Mouse (Mus musculus) liver, adult (tissue): ENCODE data around the gene Tns1.

Experiments used
- GATA4 ChIP-seq: IDR thresholded peaks from 2 replicates; pipeline ENCODE4 v1.6.1; 2014; ENCODE audit warnings: mild to moderate bottlenecking, low read length; ENCODE audit not compliant: insufficient replicate concordance

Tns1 gene

GRCm38 (mm10) chr1:73993901-73994426, 130.3 kb downstream of the Tns1 start:
- TF ChIP-seq GATA4, result no peak

DNA sequence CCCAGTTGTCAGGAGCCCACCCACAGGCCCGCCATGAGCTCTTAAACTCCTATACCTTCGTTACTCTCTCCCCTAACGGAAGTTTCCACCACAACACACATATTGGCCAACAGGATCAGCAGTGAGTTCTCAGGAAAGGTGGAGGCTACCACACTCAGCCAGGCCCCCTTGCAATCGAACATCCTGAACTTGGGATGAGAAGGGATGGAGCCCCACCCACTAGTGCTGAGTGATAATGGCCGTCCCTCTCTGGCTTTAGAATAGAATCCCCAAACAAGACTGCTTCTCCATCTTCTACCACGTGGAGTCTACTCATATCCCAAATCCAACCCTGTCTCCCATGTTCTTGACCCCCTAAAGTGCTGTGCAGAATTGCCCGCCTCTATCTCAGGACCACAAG, 131.0 kb downstream of the Tns1 start:
- no peak for TF ChIP-seq GATA4

GRCm38 (mm10) chr1:73992201-73992938, 131.9 kb downstream of the Tns1 start:
- no peak for TF ChIP-seq GATA4

GRCm38 (mm10) chr1:73991226-73991625, 133.0 kb downstream of the Tns1 start:
- TF ChIP-seq GATA4, result no peak

DNA sequence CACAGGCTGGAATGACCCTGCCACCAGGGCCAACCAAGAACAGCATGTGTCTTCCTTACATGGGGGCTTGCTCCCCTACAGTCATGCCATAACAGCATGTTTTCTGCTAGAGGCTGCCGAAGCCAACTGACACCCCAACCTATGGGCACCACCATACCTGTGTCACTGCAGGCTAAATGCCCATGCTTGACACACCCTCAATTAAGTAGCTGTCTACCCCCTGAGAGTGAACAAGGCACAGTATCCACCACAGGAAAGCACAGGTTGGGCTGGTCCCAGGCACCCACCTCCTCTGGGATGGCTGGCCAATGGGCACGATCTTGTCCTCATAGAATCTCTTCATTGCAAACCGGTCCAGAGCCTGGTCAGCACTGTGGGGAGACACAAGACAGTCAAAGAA, 134.2 kb downstream of the Tns1 start:
- no peak for TF ChIP-seq GATA4

GRCm38 (mm10) chr1:73987705-73988201, 136.5 kb downstream of the Tns1 start:
- peak; percentile 60; the same call in 1 of the 2 replicates for TF ChIP-seq GATA4

DNA sequence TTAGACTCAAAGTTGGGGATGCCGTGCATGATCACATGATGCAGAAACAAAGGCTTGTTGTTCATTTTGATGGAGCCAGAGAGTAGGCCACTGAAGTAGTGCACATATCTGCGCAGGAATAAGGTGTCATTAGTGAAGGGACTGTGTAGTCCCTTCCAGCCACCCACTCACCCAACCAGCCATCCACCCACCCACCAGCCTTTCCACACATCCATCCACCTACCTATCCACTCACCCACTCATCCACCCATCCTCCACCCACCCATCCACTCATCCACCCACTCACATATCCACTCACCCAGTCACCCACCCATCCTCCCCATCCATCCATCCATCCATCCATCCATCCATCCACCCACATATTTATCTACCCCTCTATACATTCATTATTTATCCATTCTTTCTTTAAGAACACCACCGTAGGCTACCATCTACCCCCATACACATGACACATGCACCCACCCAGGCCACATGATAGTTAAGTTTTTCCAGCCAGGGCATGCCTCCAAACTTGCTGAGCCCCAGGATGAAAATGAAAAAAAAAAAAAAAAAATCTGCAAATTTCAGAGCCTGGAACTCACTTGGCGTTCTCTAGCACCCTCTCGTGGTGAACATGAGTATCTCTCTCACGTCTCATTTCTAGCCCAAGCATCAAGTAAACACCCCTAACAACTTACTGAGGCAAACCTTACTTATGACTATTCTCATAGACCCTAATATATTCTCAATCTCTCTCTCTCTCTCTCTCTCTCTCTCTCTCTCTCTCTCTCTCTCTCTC, 137.8 kb downstream of the Tns1 start:
- no peak for TF ChIP-seq GATA4

GRCm38 (mm10) chr1:73985611-73986010, 138.6 kb downstream of the Tns1 start:
- no peak for TF ChIP-seq GATA4

DNA sequence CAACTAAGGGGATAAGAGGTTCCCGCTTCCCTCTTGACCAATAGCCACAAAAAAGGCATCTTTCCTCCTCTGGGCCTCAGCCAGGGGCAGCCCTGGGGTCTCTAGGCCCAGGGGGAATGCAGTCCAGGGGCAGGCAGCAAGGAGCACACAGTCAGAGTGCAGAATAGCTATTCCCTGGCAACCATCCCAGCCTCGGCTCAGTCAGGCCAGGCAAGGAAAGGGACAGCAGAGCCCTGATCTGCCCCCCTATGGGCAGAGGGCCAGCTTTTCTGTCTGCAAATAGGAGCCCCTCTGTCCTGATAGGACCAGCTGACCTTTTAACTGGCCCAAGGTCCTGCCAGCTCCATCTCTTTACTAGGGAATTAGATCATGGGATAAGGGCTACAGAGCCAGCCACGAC, 145.0 kb downstream of the Tns1 start:
- TF ChIP-seq GATA4, result no peak

DNA sequence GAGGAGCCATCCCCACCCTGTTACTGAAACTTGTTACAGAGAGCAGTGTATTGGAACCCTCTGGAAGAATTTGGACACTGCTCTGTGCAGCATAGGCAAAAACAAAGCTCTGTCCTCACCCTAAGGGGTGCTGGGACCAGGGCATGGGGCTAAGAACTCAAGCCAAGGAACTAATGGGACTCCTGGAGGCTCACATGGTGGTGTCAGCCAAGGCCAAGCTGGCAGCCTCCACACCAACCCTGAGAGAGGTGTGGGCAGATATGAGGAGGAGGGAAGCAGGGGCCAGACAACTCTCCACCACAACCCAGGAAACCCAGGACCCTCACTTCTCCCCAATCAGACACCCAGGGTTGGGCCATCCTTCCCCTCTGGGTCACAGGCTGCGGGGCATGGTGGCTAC, 145.7 kb downstream of the Tns1 start:
- TF ChIP-seq GATA4, result no peak

- no peak for TF ChIP-seq GATA4
Measured at GRCm38 (mm10) chr1:73973992-73974391, 150.3 kb downstream of the Tns1 start.

DNA sequence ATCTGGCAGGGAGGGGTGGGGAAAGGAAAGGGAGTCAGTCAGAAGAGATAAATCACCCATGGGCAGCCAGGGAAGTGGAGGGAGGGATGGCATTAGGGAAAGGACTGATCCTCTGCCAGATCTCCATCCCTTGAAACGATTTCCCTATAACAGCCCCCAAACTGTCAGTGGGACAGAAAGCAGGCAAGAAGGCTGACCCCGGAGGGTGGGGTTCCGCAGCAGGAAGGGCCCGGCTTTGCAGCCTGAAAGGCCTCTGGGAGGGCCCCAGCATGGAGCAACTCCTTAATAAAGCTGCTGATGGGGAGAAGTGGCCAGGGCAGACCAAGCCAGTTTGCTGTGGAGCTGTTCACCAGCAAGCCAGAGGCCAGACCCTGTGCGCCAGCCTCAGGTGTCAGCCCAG, 151.5 kb downstream of the Tns1 start:
- no peak for TF ChIP-seq GATA4

DNA sequence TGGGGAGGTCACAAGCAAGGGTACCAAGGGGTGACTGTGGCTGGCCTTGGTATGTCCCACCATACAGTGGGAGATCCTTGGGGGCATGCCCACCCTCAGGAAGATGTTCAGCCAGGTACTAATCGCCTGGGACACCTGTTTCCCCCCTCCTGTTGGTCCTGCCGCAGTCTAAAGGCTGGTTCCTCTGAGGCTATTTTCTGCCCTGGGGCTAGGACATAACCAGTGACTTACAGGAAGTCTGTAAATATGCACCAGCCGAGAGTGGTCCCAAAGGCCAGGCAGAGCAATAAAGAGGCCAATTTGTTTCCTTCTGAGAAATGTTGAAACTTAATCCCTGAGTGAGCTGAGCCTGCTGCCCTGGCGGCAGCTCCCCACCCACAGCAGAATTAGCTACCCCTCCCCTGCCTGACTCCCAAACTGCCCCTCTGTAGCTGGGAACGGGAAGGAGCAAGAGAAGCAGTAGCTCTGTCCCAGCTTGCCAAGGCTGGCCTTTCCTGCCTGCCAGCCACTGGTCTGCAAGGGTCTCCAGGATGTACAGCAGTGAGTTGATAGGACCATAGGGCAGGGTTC, 154.0 kb downstream of the Tns1 start:
- no peak for TF ChIP-seq GATA4

DNA sequence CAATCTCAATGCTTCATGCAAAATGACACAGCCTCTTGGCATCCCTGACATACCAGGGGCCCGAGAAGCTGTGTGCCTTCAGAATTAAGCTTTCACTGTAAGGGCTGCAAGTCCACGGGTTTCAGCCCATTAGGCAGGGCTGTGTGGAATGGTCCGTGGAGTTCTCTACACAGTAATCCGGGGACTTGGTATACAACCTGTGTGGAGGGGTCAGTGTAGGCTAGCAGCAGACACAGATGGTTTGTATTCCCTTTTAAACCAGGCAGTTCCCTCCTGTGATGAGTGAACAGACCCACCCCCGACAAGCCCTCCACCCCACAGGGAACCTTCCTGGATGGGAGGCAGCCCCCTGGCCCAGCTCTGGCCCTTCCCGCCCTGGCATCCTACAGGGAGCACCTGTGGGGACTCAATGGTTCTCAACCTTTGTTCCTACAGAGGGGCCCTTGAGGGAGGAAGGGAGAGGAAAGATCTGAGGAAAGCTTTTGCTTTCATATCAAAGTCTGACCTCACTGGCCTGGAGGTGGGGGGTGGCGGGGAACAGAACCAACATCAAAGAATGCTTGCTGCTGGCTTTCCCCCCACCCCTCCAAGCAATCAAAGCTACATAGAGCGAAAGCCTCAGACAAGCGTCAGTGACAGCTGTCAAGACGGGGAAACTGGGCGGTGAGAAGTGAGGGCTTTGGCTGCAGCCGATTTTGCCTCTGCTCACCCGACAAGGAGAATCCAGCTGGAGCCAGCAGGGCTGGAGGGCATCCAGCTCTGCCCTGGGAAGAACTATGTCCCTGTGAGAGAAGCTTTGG, 155.3 kb downstream of the Tns1 start:
- no peak for TF ChIP-seq GATA4
